Mouse (Mus musculus) MEL (cell line): Measurements from ENCODE around the gene Gxylt2. TPM values are rescaled to one million over a fixed set of nuclear protein-coding genes. Genes with fewer than 3 reads are reported as not detected.

Experiments used
- DNase-seq: peaks from one replicate; pipeline ENCODE4 v3.0.0; 2011; ENCODE audit warnings: low read depth, low spot score
- H3K27ac ChIP-seq: 2 replicates; pipeline ENCODE4 v1.5.1; 2012; ENCODE audit warnings: low read depth, mild to moderate bottlenecking, control low read depth, low read length, moderate library complexity; ENCODE audit not compliant: control insufficient read depth
- H3K27me3 ChIP-seq, 2 experiments: fragments of 150-350 bp in 1 of 2; sonication (generic) in 1 of 2; 2 replicates each; pipeline ENCODE4 v1.6.1; 2012; ENCODE audit warnings: low read length in 2 of 2, mild to moderate bottlenecking in 2 of 2, improper control_type of control experiment in 1 of 2, moderate library complexity in 1 of 2; ENCODE audit not compliant: insufficient read depth in 2 of 2, control insufficient read depth in 1 of 2
- H3K36me3 ChIP-seq, 2 experiments: 2 replicates each; pipeline ENCODE4 v1.6.1; 2012 to 2014; ENCODE audit warnings: low read length in 2 of 2, improper control_type of control experiment in 1 of 2, inconsistent platforms in 1 of 2, mild to moderate bottlenecking in 1 of 2; ENCODE audit not compliant: insufficient read depth in 2 of 2, control insufficient read depth in 1 of 2
- H3K4me1 ChIP-seq, 2 experiments: fragments of 150-350 bp in 1 of 2; sonication (generic) in 1 of 2; 2 replicates each; pipeline ENCODE4 v1.6.1; 2012; ENCODE audit warnings: low read length in 2 of 2, improper control_type of control experiment in 1 of 2, mild to moderate bottlenecking in 1 of 2; ENCODE audit not compliant: insufficient read depth in 2 of 2, control insufficient read depth in 1 of 2
- H3K4me3 ChIP-seq, 2 experiments: fragments of 150-350 bp in 1 of 2; sonication (generic) in 1 of 2; 2 replicates each; pipeline ENCODE4 v1.5.1; 2012; ENCODE audit warnings: low read depth in 2 of 2, low read length in 2 of 2, mild to moderate bottlenecking in 2 of 2, moderate library complexity in 2 of 2, control low read depth in 1 of 2, improper control_type of control experiment in 1 of 2; ENCODE audit not compliant: control insufficient read depth in 1 of 2, insufficient read depth in 1 of 2
- H3K79me2 ChIP-seq: 2 replicates; pipeline ENCODE4 v1.6.1; 2012; ENCODE audit warnings: mild to moderate bottlenecking, low read length, moderate library complexity; ENCODE audit not compliant: control insufficient read depth, poor library complexity, insufficient read depth
- H3K9ac ChIP-seq: 2 replicates; pipeline ENCODE4 v1.6.1; 2012; ENCODE audit warnings: low read depth, mild to moderate bottlenecking, control low read depth, low read length, moderate library complexity; ENCODE audit not compliant: control insufficient read depth, poor library complexity, severe bottlenecking
- H3K9me3 ChIP-seq: fragments of 150-350 bp; sonication (generic); replicated peaks from 2 replicates; pipeline ENCODE4 v1.6.1; 2012; ENCODE audit warnings: mild to moderate bottlenecking, low read length, improper control_type of control experiment, moderate library complexity; ENCODE audit not compliant: insufficient read depth
- BHLHE40 ChIP-seq: IDR thresholded peaks from 2 replicates; pipeline ENCODE4 v1.6.1; 2012; ENCODE audit warnings: low read depth, mild to moderate bottlenecking, inconsistent platforms, low read length, improper control_type of control experiment, borderline replicate concordance
- CHD1 ChIP-seq: IDR thresholded peaks from 2 replicates; pipeline ENCODE4 v1.6.1; 2012; ENCODE audit warnings: low read depth, mild to moderate bottlenecking, inconsistent platforms, low read length, improper control_type of control experiment
- CHD2 ChIP-seq: IDR thresholded peaks from 2 replicates; pipeline ENCODE4 v1.6.1; 2011; ENCODE audit warnings: low read length, improper control_type of control experiment
- GATA1 ChIP-seq: IDR thresholded peaks from 2 replicates; pipeline ENCODE4 v1.6.1; 2011; ENCODE audit warnings: low read depth, low read length, improper control_type of control experiment
- HCFC1 ChIP-seq: IDR thresholded peaks from 2 replicates; pipeline ENCODE4 v1.6.1; 2012; ENCODE audit warnings: low read depth, mild to moderate bottlenecking, inconsistent platforms, low read length, improper control_type of control experiment, moderate library complexity
- MAFK ChIP-seq: IDR thresholded peaks from 2 replicates; pipeline ENCODE4 v1.6.1; 2011; ENCODE audit warnings: low read depth, mild to moderate bottlenecking, low read length, improper control_type of control experiment, borderline replicate concordance
- MAX ChIP-seq: IDR thresholded peaks from 2 replicates; pipeline ENCODE4 v1.6.1; 2011; ENCODE audit warnings: low read length, improper control_type of control experiment
- MAZ ChIP-seq: IDR thresholded peaks from 2 replicates; pipeline ENCODE4 v1.6.1; 2012; ENCODE audit warnings: low read depth, mild to moderate bottlenecking, inconsistent platforms, low read length, improper control_type of control experiment
- MEF2A ChIP-seq: IDR thresholded peaks from 2 replicates; pipeline ENCODE4 v1.6.1; 2014; ENCODE audit warnings: low read depth, mild to moderate bottlenecking, inconsistent platforms, low read length, improper control_type of control experiment; ENCODE audit not compliant: poor library complexity, insufficient replicate concordance, severe bottlenecking; ENCODE audit errors: extremely low read depth
- MXI1 ChIP-seq: IDR thresholded peaks from 2 replicates; pipeline ENCODE4 v1.6.1; 2011; ENCODE audit warnings: mild to moderate bottlenecking, low read depth, low read length, improper control_type of control experiment
- MYB ChIP-seq: IDR thresholded peaks from 2 replicates; pipeline ENCODE4 v1.6.1; 2011; ENCODE audit warnings: mild to moderate bottlenecking, low read depth, low read length, improper control_type of control experiment
- NELFE ChIP-seq: IDR thresholded peaks from 2 replicates; pipeline ENCODE4 v1.6.1; 2011; ENCODE audit warnings: low read depth, low read length, improper control_type of control experiment
- NRF1 ChIP-seq: IDR thresholded peaks from 2 replicates; pipeline ENCODE4 v1.6.1; 2014; ENCODE audit warnings: low read depth, mild to moderate bottlenecking, inconsistent platforms, low read length, improper control_type of control experiment, moderate library complexity; ENCODE audit not compliant: poor library complexity, insufficient read depth, severe bottlenecking
- POLR2AphosphoS5 ChIP-seq: IDR thresholded peaks from 2 replicates; pipeline ENCODE4 v1.6.1; 2012; ENCODE audit warnings: low read depth, borderline replicate concordance, mild to moderate bottlenecking, inconsistent platforms, low read length, moderate library complexity, mixed read lengths
- SMC3 ChIP-seq: IDR thresholded peaks from 2 replicates; pipeline ENCODE4 v1.6.1; 2011; ENCODE audit warnings: low read depth, low read length, improper control_type of control experiment
- TAL1 ChIP-seq: IDR thresholded peaks from 2 replicates; pipeline ENCODE4 v1.6.1; 2012; ENCODE audit warnings: mild to moderate bottlenecking, inconsistent platforms, low read length, moderate library complexity, mixed read lengths
- TBP ChIP-seq: IDR thresholded peaks from 2 replicates; pipeline ENCODE4 v1.8.0; 2011; ENCODE audit warnings: low read depth, low read length, improper control_type of control experiment
- USF2 ChIP-seq, 2 experiments: IDR thresholded peaks; 2 replicates each; pipeline ENCODE4 v1.6.1; 2011 to 2012; ENCODE audit warnings: improper control_type of control experiment in 2 of 2, low read length in 2 of 2, borderline replicate concordance in 1 of 2, inconsistent platforms in 1 of 2, low read depth in 1 of 2, mild to moderate bottlenecking in 1 of 2; ENCODE audit not compliant: insufficient read depth in 1 of 2
- ZKSCAN1 ChIP-seq: IDR thresholded peaks from 2 replicates; pipeline ENCODE4 v1.6.1; 2012; ENCODE audit warnings: low read depth, mild to moderate bottlenecking, inconsistent platforms, low read length, improper control_type of control experiment, moderate library complexity
- ZMIZ1 ChIP-seq: IDR thresholded peaks from 2 replicates; pipeline ENCODE4 v1.6.1; 2012; ENCODE audit warnings: low read depth, mild to moderate bottlenecking, inconsistent platforms, low read length, improper control_type of control experiment, moderate library complexity
- ZNF384 ChIP-seq: IDR thresholded peaks from 2 replicates; pipeline ENCODE4 v1.6.1; 2012; ENCODE audit warnings: low read depth, mild to moderate bottlenecking, inconsistent platforms, low read length, improper control_type of control experiment
- polyA plus RNA-seq, 2 experiments: library from polyadenylated mRNA; stranded (reverse) in 1 of 2; unstranded in 1 of 2; fragments of >175 nt in 1 of 2; fragments of >200 nt in 1 of 2; gene quantifications; 2 replicates each; pipeline versions ENCODE4 v1.2.1 to v1.2.4; 2012; ENCODE audit warnings: low replicate concordance in 2 of 2, low read depth in 1 of 2; ENCODE audit not compliant: insufficient read length in 2 of 2, insufficient read depth in 1 of 2, missing spikeins in 1 of 2
- total RNA-seq: library from RNA; depleted of rRNA; stranded (reverse); fragments of 300-350 nt; gene quantifications from 2 replicates; pipeline ENCODE4 v1.2.3, GENCODE M21; 2012

Gxylt2 gene
- total and polyA plus RNA-seq, 3 experiments: not detected

DNA sequence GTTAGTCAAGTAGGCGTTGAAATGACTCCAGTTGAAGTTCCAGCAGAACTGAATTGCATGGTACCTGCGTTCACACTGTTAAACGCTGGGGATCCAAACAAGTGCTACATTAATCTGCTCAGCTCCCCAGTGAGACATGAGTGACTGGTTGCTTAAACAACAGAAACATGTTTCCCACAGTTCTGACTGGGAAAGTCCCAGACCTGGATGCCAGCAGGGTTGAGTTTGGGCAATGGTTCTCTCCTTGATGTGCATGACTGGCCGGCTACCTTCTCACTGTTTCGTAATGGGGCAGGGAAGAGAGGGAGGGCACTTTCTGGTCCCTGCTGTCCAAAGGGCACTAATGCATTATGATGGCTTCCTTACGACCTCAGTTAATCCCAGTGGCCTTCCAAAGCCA, 77.1 kb downstream of the Gxylt2 start:
- H3K4me3 ChIP-seq: no peak overlapping the region
- no peaks in the 10 kb centered on the region for H3K4me1 ChIP-seq
- DNase-seq: no peak
- no peak overlapping the region for H3K9ac ChIP-seq
- TF ChIP-seq GATA1 (no peak), NRF1 (no peak), MYB (no peak), ZNF384 (no peak), TBP (no peak), ZKSCAN1 (no peak), HCFC1 (no peak), BHLHE40 (no peak), NELFE (no peak), MXI1 (no peak), CHD1 (no peak), POLR2AphosphoS5 (no peak)
- H3K36me3 ChIP-seq: no peaks in the 10 kb centered on the region
- no peaks in the 10 kb centered on the region for H3K9me3 ChIP-seq
- H3K27ac ChIP-seq: no peak overlapping the region
- H3K27me3 ChIP-seq: no peaks in the 10 kb centered on the region; a peak in 1 of 4 replicates
- no peaks in the 10 kb centered on the region for H3K79me2 ChIP-seq

GRCm38 (mm10) chr6:100787726-100788125, 83.2 kb downstream of the Gxylt2 start:
- Histone ChIP-seq H3K4me1 (no peaks in the 10 kb centered on the region), H3K36me3 (no peaks in the 10 kb centered on the region), H3K79me2 (no peaks in the 10 kb centered on the region), H3K9ac (no peak overlapping the region), H3K4me3 (no peak overlapping the region), H3K27me3 (no peaks in the 10 kb centered on the region), H3K27ac (no peak overlapping the region), H3K9me3 (no peaks in the 10 kb centered on the region)
- TF ChIP-seq CHD2 (no peak), USF2 (IDR thresholded peaks at IDR 0.05; ENCODE audit: borderline replicate concordance in 1 of 2, insufficient read depth in 1 of 2, low read depth in 1 of 2, low read length in 2 of 2) (no peak), TAL1 (no peak), NRF1 (no peak), MYB (no peak), MAZ (no peak), MEF2A (no peak), MAFK (no peak), CHD1 (no peak), MAX (no peak), SMC3 (no peak), TBP (no peak), ZMIZ1 (no peak), ZNF384 (no peak)
- DNase-seq: no peak
